Mouse (Mus musculus) ES-Bruce4 (cell line): Measurements from ENCODE around the gene Rhoh. TPM values are rescaled to one million over a fixed set of nuclear protein-coding genes. Genes with fewer than 3 reads are reported as not detected.

Experiments used
- H3K27ac ChIP-seq: 2 replicates; pipeline ENCODE4 v1.5.1; 2012; ENCODE audit warnings: low read length, inconsistent platforms; ENCODE audit not compliant: insufficient read depth
- H3K27me3 ChIP-seq: 2 replicates; pipeline ENCODE4 v1.6.1; 2012; ENCODE audit warnings: mild to moderate bottlenecking, low read length, inconsistent platforms; ENCODE audit not compliant: control insufficient read depth, poor library complexity, insufficient read depth, severe bottlenecking
- H3K36me3 ChIP-seq: 2 replicates; pipeline ENCODE4 v1.6.1; 2012; ENCODE audit warnings: inconsistent platforms, mild to moderate bottlenecking, low read length, moderate library complexity; ENCODE audit not compliant: control insufficient read depth, poor library complexity, insufficient read depth, severe bottlenecking
- H3K4me1 ChIP-seq: one replicate; pipeline ENCODE4 v1.8.1; 2011; ENCODE audit warnings: low read length; ENCODE audit not compliant: control insufficient read depth, insufficient read depth
- H3K4me3 ChIP-seq: 2 replicates; pipeline ENCODE4 v1.5.1; 2011; ENCODE audit warnings: low read depth, mild to moderate bottlenecking, low read length
- H3K9ac ChIP-seq: 2 replicates; pipeline ENCODE4 v1.6.1; 2012; ENCODE audit warnings: low read depth, mild to moderate bottlenecking, inconsistent platforms; ENCODE audit not compliant: poor library complexity, severe bottlenecking
- H3K9me3 ChIP-seq: replicated peaks from 2 replicates; pipeline ENCODE4 v1.6.1; 2012; ENCODE audit warnings: mild to moderate bottlenecking, low read length, inconsistent platforms; ENCODE audit not compliant: control insufficient read depth, poor library complexity, insufficient read depth, severe bottlenecking
- CTCF ChIP-seq: IDR thresholded peaks from one replicate; pipeline ENCODE4 v1.8.1; 2011; ENCODE audit warnings: low read depth, low read length
- EP300 ChIP-seq: IDR thresholded peaks from 2 replicates; pipeline ENCODE4 v1.6.1; 2011; ENCODE audit warnings: low read depth, low read length; ENCODE audit not compliant: insufficient read depth
- POLR2A ChIP-seq: IDR thresholded peaks from one replicate; pipeline ENCODE4 v1.8.1; 2011; ENCODE audit warnings: low read length; ENCODE audit not compliant: insufficient read depth
- polyA plus RNA-seq: library from polyadenylated mRNA; stranded (reverse); fragments of >200 nt; gene quantifications from 2 replicates; pipeline ENCODE4 v1.2.4, GENCODE M21; 2011; ENCODE audit warnings: low read depth; ENCODE audit not compliant: missing spikeins, insufficient read depth, insufficient read length

The Rhoh gene
- polyA plus RNA-seq, 1 experiment: 0.12 TPM

DNA sequence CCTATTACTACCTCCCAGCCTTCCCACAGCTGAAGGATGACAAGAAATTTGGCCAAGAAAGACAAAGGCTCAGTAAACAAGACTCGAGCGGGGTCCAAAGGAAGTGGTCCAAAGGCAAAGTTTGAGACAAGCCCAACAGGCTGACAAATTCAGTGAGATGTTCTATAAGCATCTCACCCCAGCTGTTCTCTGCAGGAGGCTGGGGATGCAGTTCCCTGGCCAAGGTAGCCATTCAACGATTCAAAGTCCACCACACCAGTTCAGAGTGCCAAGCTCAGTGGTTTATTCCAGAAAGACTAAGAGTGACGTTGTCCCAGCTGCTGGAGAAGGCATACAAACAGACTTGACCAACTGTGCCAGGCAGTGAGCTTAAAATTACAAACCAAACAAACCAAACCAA, 69.2 kb downstream of the Rhoh start:
- Histone ChIP-seq H3K9ac (no peak overlapping the region), H3K27me3 (no peaks in the 10 kb centered on the region), H3K9me3 (no peaks in the 10 kb centered on the region), H3K4me3 (no peak overlapping the region), H3K27ac (no peak overlapping the region), H3K36me3 (no peaks in the 10 kb centered on the region), H3K4me1 (no peaks in the 10 kb centered on the region)
- TF ChIP-seq POLR2A: no peak
- no peak for TF ChIP-seq CTCF
- no peak for TF ChIP-seq EP300

DNA sequence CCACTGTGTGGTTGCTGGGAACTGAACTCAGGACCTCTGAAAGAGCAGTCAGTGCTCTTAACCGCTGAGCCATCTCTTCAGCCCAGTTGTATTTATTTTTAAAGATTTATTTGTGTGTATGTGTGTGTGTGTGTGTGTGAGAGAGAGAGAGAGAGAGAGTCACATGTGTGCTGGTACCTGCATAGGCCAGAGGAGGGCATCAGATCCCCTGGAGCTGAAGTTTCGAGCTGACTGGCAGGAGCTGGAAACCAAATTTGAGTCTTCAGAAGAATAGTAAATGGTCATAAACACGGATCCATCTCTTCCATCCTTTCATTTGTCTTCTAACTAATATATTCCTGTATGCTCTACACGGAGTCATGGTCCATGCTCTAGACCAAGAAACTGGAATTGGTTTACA, 72.2 kb downstream of the Rhoh start:
- Histone ChIP-seq H3K27me3 (no peaks in the 10 kb centered on the region), H3K9ac (no peak overlapping the region), H3K4me3 (no peak overlapping the region), H3K27ac (no peak overlapping the region), H3K36me3 (no peaks in the 10 kb centered on the region), H3K9me3 (no peaks in the 10 kb centered on the region), H3K4me1 (no peaks in the 10 kb centered on the region)
- TF ChIP-seq CTCF: peak; percentile 2
- TF ChIP-seq EP300: no peak

DNA sequence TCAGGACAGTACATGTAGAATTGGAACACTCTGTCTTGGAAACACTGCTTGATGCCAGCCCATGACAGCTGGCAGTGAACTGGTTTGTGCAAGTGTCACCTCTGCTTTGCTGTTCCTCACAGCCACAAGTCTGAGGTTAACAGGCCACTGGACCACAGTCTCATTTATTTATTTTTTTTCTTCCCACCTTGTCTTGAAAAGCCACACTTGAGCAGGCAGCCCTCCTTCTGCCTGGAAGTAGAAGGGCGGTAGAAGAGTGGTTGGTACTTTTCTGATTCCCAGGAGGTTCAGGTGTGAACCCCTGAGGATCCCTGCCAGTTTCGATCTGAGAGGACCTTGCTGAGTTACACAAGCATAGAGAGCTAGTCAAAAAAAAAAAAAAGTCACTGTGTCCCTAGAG, 72.8 kb downstream of the Rhoh start:
- TF ChIP-seq CTCF (no peak), POLR2A (no peak), EP300 (no peak)
- Histone ChIP-seq H3K9ac (no peak overlapping the region), H3K4me3 (no peak overlapping the region), H3K36me3 (no peaks in the 10 kb centered on the region), H3K27ac (no peak overlapping the region), H3K27me3 (no peaks in the 10 kb centered on the region), H3K4me1 (no peaks in the 10 kb centered on the region), H3K9me3 (no peaks in the 10 kb centered on the region)

DNA sequence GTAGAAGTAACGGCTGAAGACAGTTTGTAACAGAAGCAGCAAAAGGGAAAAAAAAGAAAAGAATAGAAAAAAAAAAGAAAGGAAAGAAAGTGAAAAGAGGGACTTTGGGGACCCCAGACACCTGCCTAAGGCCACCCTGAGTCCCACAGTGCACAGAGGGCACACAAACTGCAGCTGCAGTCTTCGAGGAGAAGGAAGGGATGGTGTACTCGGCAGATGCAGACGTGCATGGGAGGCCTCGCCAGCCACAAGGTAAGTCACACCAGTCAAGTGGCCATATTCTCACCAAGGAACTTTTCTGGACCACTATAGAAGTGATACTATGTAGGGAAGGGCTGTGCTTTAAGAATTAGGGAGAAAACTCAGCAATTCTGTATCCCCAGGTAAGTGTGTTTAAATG, 73.8 kb downstream of the Rhoh start, which contains the start of gene Chrna9:
Gene Chrna9, plus strand, starts transcription at position 139 of the 400 bp plus-strand sequence.
- Histone ChIP-seq H3K27me3 (no peaks in the 10 kb centered on the region), H3K4me3 (no peak within 1 kb of the TSS), H3K4me1 (no peaks in the 10 kb centered on the region), H3K9me3 (no peaks in the 10 kb centered on the region), H3K27ac (no peak within 1 kb of the TSS), H3K36me3 (no peaks in the 10 kb centered on the region), H3K9ac (no peak within 1 kb of the TSS)
- no peak for TF ChIP-seq EP300
- no peak for TF ChIP-seq POLR2A
- no peak for TF ChIP-seq CTCF

DNA sequence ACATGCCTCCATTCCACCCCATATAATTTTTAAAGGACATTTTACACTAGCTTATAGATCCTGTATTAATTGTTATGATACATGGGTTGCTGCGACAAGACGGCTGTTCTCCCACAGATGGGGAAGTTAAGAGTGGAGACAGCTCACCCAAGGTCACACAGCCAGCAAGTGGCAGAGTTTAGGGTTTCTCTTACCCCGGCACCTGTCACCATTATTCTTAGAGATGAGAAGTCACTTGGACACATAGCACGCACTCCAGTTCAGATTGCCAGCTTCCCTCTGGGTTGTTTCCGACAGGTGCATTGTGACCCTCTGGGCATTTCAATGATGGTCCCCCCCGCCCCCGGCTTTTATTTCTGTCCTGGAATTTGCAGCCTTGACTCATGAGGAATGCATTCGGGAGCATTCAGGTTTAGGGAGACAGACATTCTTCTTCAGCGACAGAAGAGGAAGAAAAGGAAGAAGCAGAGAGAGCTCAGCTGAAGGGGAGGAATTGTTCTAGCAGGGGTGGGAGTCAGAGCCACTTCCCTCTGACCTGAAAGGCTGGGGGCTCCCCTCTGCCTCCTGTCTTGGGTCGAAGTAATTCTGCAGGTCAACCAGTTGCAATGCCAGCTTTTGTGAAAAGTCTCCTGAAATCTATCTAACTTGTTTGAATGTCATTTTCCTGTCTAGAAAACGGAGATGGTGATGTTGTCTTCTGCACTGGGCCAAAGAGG, 76.2 kb downstream of the Rhoh start:
- no peak for TF ChIP-seq CTCF
- TF ChIP-seq EP300: no peak
- no peak for TF ChIP-seq POLR2A
- no peaks in the 10 kb centered on the region for H3K4me1 ChIP-seq
- H3K9me3 ChIP-seq: no peaks in the 10 kb centered on the region

DNA sequence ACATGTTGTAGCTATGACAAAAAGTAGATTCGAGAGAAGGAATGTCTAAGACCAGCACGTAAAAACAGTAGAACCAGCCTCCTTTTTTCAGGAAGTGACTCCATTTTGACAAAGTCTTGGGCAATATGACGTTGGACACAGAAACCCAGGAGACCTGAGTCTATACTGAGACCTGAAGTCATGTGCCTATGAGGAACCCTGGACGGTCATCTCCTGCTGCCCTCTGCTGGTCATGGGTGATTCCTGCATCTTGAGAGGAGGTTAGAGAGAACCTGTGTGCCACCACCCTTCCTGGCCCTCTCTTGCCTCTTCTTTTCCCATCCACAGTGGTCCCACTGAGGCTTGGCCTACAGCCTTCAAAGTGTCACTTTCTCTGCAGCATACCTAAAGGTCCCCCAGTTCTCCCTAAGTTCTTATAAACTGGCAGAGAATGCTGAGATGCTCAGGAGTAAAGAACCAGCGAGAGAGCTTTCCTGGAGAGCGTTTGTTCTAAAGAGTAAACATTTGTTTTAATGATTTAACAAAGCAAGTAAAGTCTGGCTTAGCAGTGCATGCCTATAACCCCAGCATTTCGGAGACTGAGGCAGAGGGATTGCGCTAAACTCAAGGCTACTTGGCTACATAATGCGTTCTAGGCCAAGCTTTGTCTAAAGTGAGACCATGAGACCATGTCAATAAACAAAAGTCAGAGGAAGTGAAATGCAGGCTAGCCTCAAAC, 77.1 kb downstream of the Rhoh start:
- peak; percentile 95 for TF ChIP-seq CTCF
- no peak for TF ChIP-seq EP300

More for the DNA sequence above, 76.2 kb downstream of the Rhoh start:
- no peak overlapping the region for H3K27ac ChIP-seq
- no peaks in the 10 kb centered on the region for H3K27me3 ChIP-seq
- no peak overlapping the region for H3K4me3 ChIP-seq
- no peaks in the 10 kb centered on the region for H3K36me3 ChIP-seq
- H3K9ac ChIP-seq: no peak overlapping the region

More for the DNA sequence above, 77.1 kb downstream of the Rhoh start:
- no peaks in the 10 kb centered on the region for H3K4me1 ChIP-seq
- H3K36me3 ChIP-seq: no peaks in the 10 kb centered on the region
- no peaks in the 10 kb centered on the region for H3K27me3 ChIP-seq
- no peak overlapping the region for H3K9ac ChIP-seq
- H3K27ac ChIP-seq: no peak overlapping the region
- no peak overlapping the region for H3K4me3 ChIP-seq
- H3K9me3 ChIP-seq: no peaks in the 10 kb centered on the region
